In genomic region chr1:120231334-120231733, GRCm38 (mm10) we compare ENCODE assay signal across 8 mouse cellular contexts. TPM values are rescaled to one million over a fixed set of nuclear protein-coding genes. Genes with fewer than 3 reads are reported as not detected.
DNase-seq lines count a peak whose midpoint lies in the region; ATAC-seq and TF ChIP-seq lines count a peak whose summit lies in the region.

No protein-coding gene starts in this region.

- no peaks in the 10 kb centered on the region for H3K4me1 ChIP-seq in cerebellum, adult 2 months (ENCODE audit: control insufficient read depth, insufficient read depth, low read length)
- peaks cover 4% of the 10 kb centered on the region; the same call in 1 of the 2 replicates for H3K4me1 ChIP-seq in embryonic facial prominence, embryonic 14.5 days (ENCODE audit: control insufficient read depth, insufficient read depth, low read length)
- peaks cover 6% of the 10 kb centered on the region for H3K4me1 ChIP-seq in kidney, embryonic 15.5 days
- no peaks in the 10 kb centered on the region for H3K4me1 ChIP-seq in lung, postnatal 0 days (ENCODE audit: insufficient read depth, low read depth, low read length)

- no peak overlapping the region for H3K27ac ChIP-seq in cerebellum, adult 2 months (ENCODE audit: insufficient read depth, low read length)
- H3K27ac ChIP-seq in embryonic facial prominence, embryonic 14.5 days (replicated peaks; ENCODE audit: low read depth, low read length): no peak overlapping the region
- no peak overlapping the region for H3K27ac ChIP-seq in kidney, embryonic 15.5 days
- no peak overlapping the region for H3K27ac ChIP-seq in lung, postnatal 0 days (ENCODE audit: low read length)

- WGBS in cerebellum, adult 2 months: 39% methylated on average over 6 of the region's 6 CpGs
- 35% methylated on average over 6 of the region's 6 CpGs for WGBS in embryonic facial prominence, embryonic 14.5 days
- 31% methylated on average over 6 of the region's 6 CpGs for WGBS in kidney, embryonic 15.5 days
- 29% methylated on average over 6 of the region's 6 CpGs for WGBS in lung, postnatal 0 days

- TF ChIP-seq CTCF in cerebellum, adult 2 months (IDR thresholded peaks at IDR 0.05; ENCODE audit: borderline replicate concordance, insufficient read depth, low read depth, low read length): peak; percentile 53; the same call in 1 of the 2 replicates
- peak; percentile 73 for TF ChIP-seq CTCF in lung, postnatal 0 days (IDR thresholded peaks at IDR 0.05)

- H3K4me3 ChIP-seq in cerebellum, adult 2 months (replicated peaks; ENCODE audit: insufficient read depth, low read depth, low read length): no peak overlapping the region
- H3K4me3 ChIP-seq in embryonic facial prominence, embryonic 14.5 days (ENCODE audit: low read depth, low read length): no peak overlapping the region
- H3K4me3 ChIP-seq in kidney, embryonic 15.5 days (replicated peaks): no peak overlapping the region
- H3K4me3 ChIP-seq in lung, postnatal 0 days (ENCODE audit: low read depth, low read length): no peak overlapping the region

- H3K27me3 ChIP-seq in cerebellum, adult 2 months (ENCODE audit: control insufficient read depth, insufficient read depth, low read length): no peaks in the 10 kb centered on the region
- H3K27me3 ChIP-seq in embryonic facial prominence, embryonic 14.5 days (replicated peaks; ENCODE audit: control insufficient read depth, insufficient read depth, low read length): no peaks in the 10 kb centered on the region
- peaks cover 9% of the 10 kb centered on the region for H3K27me3 ChIP-seq in kidney, embryonic 15.5 days
- no peaks in the 10 kb centered on the region for H3K27me3 ChIP-seq in lung, postnatal 0 days (replicated peaks; ENCODE audit: insufficient read depth, low read length)
- no peaks in the 10 kb centered on the region for H3K27me3 ChIP-seq in splenic B cell, adult 2 months (ENCODE audit: control insufficient read depth, insufficient read depth, low read length, poor library complexity, severe bottlenecking)

- no peak for DNase-seq in cerebellum, adult 2 months
- no peak for DNase-seq in cerebellum, adult 9-11 months
- DNase-seq in spleen, postnatal 14 days (ENCODE audit: low spot score in 2 of 2): peak; percentile 14 to 25
- no peak for DNase-seq in spleen, adult 18-20 months
- peak; percentile 53 for DNase-seq in embryonic facial prominence, embryonic 14.5 days (ENCODE audit: low spot score)
- peak; percentile 43 for DNase-seq in lung, postnatal 0 days (ENCODE audit: low spot score)
- DNase-seq in splenic B cell, adult 2 months (ENCODE audit: low read depth, low spot score): peak; percentile 33

- TF ChIP-seq EP300 in lung, postnatal 0 days (IDR thresholded peaks at IDR 0.05): no peak

- H3K36me3 ChIP-seq in embryonic facial prominence, embryonic 14.5 days (ENCODE audit: control insufficient read depth, insufficient read depth, low read length): no peaks in the 10 kb centered on the region
- H3K36me3 ChIP-seq in kidney, embryonic 15.5 days: no peaks in the 10 kb centered on the region
- H3K36me3 ChIP-seq in lung, postnatal 0 days (ENCODE audit: insufficient read depth, low read length): no peaks in the 10 kb centered on the region
- no peaks in the 10 kb centered on the region for H3K36me3 ChIP-seq in splenic B cell, adult 2 months (ENCODE audit: control insufficient read depth, insufficient read depth, low read length, poor library complexity, severe bottlenecking)

- ATAC-seq in embryonic facial prominence, embryonic 14.5 days (ENCODE audit: low read depth): no peak
- ATAC-seq in kidney, embryonic 15.5 days (replicated peaks; ENCODE audit: low FRiP score): peak; percentile 50
- ATAC-seq in lung, postnatal 0 days: no peak

- no peak for TF ChIP-seq POLR2A in cerebellum, adult 2 months (IDR thresholded peaks at IDR 0.05; ENCODE audit: borderline replicate concordance, insufficient read depth, low read length)

- H3K4me2 ChIP-seq in embryonic facial prominence, embryonic 14.5 days (ENCODE audit: low read depth, low read length): no peak overlapping the region
- no peak overlapping the region for H3K4me2 ChIP-seq in kidney, embryonic 15.5 days
- H3K4me2 ChIP-seq in lung, postnatal 0 days (replicated peaks; ENCODE audit: low read depth, low read length): no peak overlapping the region

- H3K9me3 ChIP-seq in embryonic facial prominence, embryonic 14.5 days (ENCODE audit: control insufficient read depth, low read length): no peaks in the 10 kb centered on the region
- H3K9me3 ChIP-seq in kidney, embryonic 15.5 days (replicated peaks): no peaks in the 10 kb centered on the region
- no peaks in the 10 kb centered on the region for H3K9me3 ChIP-seq in lung, postnatal 0 days (ENCODE audit: low read length)

- no peak overlapping the region for H3K9ac ChIP-seq in embryonic facial prominence, embryonic 14.5 days (ENCODE audit: low read depth, low read length)
- H3K9ac ChIP-seq in kidney, embryonic 15.5 days: no peak overlapping the region
- no peak overlapping the region for H3K9ac ChIP-seq in lung, postnatal 0 days (replicated peaks; ENCODE audit: low read depth)

RNA-seq across cellular contexts. Expression of gene Steap3, which starts 41.2 kb away (rescaled TPM):
- 3.5 and 3.9 TPM in 2 replicates for polyA plus RNA-seq in cerebellum, adult 2 months (2012; rRNA removed)
- polyA plus RNA-seq in embryonic facial prominence, embryonic 14.5 days (2014; fragmentation: Nextera tagmentation; extraction: Ambion mirVana): 12.9 and 13.2 TPM in 2 replicates
- polyA plus RNA-seq in kidney, embryonic 15.5 days (2015; fragmentation: Nextera tagmentation; extraction: Ambion mirVana): 3.0 and 3.4 TPM in 2 replicates
- 4.3 and 4.4 TPM in 2 replicates for polyA plus RNA-seq in lung, postnatal 0 days (2015; fragmentation: Nextera tagmentation; extraction: Ambion mirVana)

Comparison
In these comparisons a context has a peak if more than half of its experiments do, and no peak if none do; other contexts are left out.
1. DNase-seq: peak in spleen, postnatal 14 days (2 of 2), embryonic facial prominence, embryonic 14.5 days (single experiment), lung, postnatal 0 days (single experiment) and splenic B cell, adult 2 months (single experiment); none in cerebellum, adult 2 months (0 of 2), cerebellum, adult 9-11 months (single experiment) and spleen, adult 18-20 months (0 of 2).